Mouse (Mus musculus) layer of hippocampus, postnatal 25 days (tissue): ENCODE results near the gene Plekhn1. TPM values are rescaled to one million over a fixed set of nuclear protein-coding genes. Genes with fewer than 3 reads are reported as not detected.
A peak's percentile ranks its signal among the peaks of the same experiment; 100 is the strongest.

Source experiments
- DNase-seq, 2 experiments: peaks; one replicate each; pipeline ENCODE4 v3.0.0; 2022; ENCODE audit warnings: mixed read lengths in 2 of 2, low spot score in 1 of 2; ENCODE audit errors: extremely low spot score in 1 of 2
- total RNA-seq, 2 experiments: library from RNA; stranded (reverse); gene quantifications; 2 replicates each; pipeline ENCODE4 v1.2.3; 2021

The Plekhn1 gene
- total RNA-seq, 2 experiments from 2014 or later: 37.9 to 45.9 TPM

DNA sequence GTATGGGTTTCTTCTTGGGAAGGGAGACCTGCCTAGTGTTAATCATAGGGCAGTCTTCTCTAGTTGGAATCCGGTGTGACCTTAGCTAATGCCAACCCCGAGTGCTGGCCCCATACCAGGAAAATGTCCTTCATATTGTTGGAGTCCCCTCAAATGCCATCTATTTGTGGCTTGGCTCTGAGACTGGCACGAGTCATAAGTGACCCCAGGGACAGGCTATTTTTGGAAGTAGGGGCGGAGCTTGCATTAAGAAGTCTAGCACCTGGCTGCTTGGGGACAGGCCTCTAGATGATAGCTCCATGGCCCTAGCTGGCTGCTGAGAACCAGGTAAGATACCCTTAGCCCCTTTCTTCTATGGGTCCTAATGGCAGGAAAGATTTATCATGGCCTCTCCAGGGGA is 19.0 kb downstream of the Plekhn1 start, which contains the start of gene Perm1:
TSS of gene Perm1 (plus strand) at position 220 of the 400 bp plus-strand sequence.
- no peak for DNase-seq

DNA sequence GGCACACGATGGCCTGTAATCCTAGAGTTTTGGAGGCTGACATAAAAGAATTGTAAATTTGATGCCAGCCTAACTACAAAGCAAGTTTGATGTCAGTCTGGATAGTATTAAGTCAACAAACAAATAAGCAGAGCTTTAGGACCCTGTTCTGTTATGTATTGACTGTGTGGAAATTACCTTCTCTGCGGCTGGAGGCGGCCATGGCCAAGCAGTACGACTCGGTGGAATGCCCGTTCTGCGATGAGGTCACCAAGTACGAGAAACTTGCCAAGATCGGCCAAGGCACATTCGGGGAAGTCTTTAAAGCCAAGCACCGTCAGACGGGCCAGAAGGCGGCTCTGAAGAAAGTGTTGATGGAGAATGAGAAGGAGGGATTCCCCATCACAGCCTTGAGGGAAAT is 21.5 kb downstream of the Plekhn1 start:
- DNase-seq: no peak

DNA sequence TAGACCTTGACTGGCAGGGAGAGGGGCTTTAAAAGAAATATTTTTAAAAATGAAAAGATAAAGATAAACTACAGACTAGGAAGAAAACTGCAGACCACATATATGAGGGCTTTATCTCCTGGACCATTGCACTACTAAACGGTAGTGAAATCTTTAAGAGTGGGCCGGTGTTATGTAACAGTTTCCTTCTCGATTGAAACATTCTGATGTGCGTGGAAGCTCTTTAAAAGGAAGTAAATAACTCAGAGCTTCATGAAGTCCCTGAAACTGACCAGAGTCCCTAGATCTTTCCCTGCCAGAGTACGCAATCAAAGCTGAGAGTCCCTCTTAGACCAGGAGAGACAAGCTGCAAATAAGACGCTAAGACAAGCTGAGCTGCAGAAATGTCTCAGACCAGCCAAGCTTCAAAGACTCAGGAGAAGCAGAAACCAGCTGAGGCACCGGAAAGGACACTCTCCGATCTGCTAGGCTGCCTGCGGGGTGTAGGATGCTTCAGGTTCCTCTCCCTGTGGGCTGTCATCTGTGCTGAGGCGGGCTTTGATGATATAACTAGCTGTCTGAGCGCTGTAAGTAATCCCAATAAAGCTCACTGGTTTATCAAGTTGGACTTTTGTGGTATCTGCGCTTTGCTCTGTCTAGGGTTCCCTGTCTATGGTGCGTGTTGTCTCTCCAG is 24.6 kb downstream of the Plekhn1 start:
- no peak for DNase-seq

DNA sequence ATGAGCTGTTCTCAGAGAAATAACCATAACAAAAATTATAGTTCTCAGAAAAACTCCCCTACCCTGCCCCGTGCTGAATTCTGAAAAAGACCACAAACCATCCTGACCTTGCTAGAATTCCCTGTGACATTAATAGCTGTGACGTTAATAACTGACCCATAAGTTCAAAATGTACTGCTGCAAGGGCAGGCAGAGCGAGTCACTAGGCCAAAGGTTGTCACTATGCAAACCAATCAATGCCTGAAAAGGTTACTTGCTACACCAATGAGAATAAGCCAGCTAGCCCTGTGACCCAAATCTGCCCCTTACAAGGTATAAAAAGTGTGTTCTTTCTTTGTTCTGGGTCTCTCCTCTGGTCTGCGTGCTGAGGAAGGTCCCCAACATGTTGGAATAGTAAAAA is 25.8 kb downstream of the Plekhn1 start:
- DNase-seq: no peak

DNA sequence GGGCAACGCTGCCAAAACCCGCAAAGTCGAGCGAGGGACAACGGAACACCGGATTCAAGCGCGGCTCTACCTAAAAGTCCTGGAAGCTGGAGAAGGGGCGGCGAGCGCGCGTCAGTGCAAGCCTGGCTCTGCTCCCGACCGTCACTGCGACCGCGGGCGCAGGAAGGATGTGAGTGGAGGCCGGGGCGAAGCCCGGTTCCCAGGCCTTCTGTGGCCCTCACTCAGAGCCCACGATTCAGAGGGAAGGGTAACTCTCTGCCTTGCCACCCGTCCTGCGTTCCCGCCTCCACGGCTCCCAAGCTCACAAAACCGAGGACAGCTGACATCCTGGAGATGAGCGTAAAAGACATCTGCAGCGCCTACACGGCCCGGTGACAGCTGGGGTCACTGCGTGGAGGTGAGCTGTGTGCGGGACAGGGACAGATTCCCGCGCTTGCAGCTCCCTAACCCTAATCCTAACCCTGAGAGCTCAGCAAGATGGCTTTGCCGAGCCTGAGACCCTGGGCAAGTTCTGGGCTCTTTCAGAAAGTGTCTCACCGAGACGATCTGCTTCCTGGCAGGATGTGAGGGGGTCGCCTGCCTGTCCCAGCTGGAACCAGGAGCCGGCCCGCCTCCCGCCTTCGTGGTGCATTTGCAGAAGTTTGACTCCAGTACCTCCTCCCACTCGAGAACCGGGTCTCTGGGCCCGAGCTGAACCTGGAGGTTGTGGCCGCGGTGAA is 31.1 kb downstream of the Plekhn1 start:
- no peak for DNase-seq

DNA sequence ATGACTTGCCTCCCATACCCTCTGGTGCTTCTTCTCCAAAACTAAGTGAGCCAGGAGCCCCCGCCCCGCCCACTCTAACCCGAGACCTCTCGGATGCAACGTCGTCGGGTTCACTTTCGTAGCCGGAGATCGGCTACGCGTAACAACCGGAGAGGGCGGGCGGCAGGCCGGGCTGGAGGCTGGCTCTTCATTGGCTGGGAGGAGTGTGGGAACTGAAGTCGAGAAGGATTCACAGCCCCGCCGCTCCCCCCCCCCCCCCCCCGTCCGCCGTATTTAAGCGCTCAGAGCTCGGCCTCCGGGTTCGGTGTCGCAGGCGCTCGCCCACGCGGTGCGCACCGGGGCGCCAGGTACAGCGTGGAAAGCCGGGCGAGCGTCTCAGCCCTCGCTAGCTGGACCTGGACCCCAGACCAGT is 31.6 kb downstream of the Plekhn1 start, which contains the start of gene AW011738:
TSS of gene AW011738 (plus strand) at position 304 of the 412 bp plus-strand sequence.
- DNase-seq: peak in 1 of 2 experiments; percentile 48

DNA sequence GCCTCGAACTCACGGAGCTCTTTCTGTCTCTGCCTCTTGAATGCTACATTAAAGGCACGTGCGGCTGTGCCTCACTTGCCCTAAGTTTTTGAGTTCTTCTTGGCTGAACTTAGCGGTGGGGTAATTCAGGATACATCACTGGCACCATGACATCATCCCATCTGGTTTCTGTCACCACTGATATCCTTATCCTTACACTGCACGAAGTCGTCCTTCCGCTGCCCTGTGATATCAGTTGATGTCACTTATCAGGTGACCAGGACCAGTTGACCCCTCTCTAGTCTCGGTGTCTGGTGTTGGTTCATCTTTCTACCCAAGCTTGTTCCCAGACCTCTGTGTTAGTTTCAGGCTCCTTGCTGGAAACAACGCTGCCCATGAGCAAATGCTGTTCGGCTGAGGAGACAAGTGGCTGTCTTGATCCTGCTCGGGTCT is 32.2 kb downstream of the Plekhn1 start:
- DNase-seq: no peak

DNA sequence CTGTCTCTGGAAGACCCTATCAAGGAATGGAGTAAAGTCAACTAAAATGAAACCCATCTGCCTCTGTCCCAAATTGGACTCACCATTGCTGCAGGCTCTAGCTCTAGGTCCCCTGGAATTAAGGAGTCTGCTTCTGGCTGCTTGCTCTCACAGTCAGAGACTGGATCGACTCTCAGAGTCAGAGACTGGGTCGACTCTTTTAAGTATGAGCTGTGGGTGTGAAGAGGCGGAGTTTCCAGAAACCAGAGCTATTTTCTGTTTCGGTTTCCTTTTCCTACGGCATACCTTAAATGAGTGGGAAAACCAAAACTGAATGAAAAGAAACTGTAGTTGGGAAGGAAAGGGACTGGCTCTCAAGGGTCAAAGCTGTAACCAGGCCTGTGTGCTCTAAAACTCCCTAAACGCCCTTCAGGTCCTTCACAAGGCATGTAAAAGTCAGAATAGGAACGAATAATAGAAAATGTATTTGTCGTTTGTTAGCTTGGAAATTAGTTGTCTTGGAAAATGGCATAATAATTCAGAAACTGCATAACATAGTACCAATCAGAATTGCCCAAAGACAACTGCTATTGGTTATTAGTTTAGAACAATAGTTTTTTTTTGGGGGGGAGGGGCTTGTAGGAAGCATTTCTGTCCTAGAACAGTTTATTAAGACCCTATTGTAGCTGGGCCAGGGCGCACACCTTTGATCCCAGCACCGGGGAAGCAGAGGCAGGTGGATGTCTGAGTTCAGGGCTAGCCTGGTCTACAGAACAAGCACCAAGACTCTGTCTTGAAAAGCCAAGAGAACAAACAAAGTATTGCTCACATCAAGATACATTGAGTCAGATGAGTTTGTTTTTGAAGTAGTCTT is 33.8 kb downstream of the Plekhn1 start, which contains the start of gene Isg15:
TSS of gene Isg15 (minus strand) at position 196 of the 853 bp plus-strand sequence.
- no peak for DNase-seq

DNA sequence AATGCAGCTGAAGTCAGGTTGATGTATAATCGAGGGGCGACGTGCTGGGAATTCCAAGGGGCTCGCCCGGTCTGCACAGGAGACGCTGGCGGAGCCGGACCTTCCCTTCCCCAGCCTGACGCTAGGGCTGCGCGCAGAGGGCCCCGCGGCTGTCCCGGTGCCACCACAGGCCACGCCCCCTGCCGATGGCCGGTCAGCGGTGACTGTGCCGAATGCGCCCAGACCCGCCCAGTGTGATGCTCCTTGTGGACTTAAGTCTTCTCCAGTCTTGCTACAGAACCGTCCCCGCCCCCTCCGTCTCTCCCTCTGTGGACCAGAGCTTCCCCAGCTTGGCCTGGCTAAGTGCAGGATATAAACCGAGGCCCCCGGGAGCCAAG is 36.8 kb downstream of the Plekhn1 start:
- peak in 1 of 2 experiments; percentile 63 for DNase-seq

DNA sequence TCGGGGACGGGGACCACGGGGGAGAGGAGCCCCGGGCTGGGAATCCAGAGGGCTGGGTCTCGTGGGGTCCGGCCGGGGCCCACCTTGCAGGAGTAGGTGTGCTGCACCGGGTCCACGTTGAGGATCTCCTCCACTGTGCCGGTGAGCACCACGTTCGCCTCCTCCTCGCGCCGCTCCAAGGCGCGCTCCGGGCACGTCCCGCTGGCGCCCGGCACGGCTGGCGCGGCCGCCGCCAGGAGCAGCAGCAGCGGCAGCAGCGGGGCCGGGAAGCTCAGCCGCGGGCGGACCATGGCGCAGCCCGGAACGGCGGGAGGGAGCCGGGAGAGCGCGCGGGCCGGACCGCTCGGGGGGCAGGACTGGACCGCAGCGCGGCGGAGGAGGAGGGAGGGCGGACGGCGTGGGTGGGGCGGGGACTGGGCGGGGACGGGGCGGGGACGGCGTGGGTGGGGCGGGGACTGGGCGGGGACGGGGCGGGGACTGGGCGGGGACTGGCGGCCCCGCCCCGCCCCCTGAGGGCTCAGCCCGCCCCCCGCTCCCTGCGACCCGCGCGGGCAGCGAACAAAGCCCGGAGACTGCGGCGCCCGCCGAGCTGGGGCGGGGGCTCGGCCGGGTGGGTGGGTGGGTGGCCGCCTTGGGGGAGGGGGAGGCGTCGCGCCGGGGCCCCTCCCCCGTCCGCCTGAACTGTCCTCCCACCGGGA is 37.4 kb downstream of the Plekhn1 start, which contains the start of gene Agrn:
TSS of gene Agrn (minus strand) at position 358 of the 698 bp plus-strand sequence.
- DNase-seq: peak; percentile 50 to 56

DNA sequence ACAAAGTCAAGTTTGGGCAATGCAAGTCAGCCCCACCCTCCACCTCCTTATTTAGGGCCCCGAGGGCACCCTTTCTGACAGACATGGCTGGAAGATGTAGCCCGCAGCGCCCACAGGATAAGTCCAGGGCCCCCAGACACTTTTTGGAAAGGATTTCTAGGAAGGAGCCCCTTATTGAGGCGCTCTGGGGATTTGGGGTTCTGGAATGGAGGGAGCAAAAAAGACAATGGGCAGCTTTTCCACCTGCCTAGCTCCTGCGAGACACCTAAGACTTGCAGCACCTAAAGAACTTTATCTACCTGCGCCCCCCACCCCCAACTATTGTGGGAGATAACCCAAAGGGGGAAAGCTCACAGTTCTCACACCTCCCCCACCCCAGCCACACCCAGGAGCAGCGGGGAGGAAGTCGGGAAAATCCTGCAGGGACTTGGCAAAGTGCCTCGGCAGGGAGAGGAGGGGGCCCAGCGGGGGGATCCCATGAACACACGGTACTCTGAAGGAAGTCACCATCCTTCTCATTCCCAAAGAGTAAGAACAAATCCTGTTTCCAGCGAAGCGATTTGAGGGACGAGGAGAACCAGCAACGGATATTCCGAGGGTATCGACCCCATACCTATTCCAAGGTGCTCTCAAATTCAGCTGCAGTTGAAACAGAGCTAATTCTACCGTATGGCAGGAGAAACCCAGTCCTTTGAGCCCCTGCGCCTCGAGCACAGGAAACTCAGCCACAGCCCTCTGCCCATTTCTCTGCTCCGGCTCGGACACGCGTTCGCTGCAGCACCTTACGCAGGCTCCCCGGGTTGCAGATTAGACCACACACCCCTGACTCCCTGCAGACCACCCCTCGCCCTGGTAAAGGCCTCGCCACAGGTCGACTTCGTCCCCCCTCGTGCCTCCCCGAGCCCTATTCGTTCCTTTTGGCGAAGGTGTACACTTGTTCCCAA is 38.5 kb downstream of the Plekhn1 start:
- DNase-seq: peak in 1 of 2 experiments; percentile 40

DNA sequence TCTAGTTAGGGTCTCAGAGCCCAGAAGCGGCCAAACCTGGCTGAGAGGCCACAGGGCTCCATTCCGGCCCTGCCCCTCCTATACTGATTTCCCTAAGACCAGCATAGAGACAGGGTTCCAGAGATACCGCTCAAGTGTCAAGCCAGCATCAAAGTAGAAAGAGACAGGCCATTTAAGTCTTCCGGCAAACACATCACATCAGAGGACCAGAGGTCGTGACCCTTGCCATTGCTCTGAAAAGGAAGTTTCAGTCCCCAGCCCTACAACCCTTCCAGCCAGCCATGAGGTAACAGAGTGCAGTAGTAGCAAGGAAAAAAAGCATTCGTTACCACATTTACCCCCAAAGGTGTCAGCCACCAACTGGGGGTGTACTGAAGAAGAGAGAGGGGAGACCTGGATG is 40.3 kb downstream of the Plekhn1 start:
- DNase-seq: no peak

DNA sequence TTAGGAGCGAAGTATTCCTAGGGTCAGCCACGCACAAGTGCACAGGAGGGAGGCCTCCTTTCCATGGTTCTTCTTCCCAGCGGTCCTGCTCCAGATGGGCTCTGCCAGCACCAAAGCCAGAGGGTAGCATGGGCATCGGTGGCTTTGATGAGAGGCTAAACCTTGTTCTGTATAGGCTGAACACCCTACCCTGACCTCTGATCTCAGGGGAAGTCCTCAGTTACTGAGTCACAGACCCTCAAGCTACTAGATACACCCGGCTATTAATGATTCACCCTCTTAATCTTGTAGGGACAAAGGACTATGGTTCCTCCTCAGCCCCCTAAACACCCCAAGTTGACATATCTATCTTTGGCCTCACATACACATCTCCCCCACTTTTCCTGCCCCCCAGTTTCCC is 40.8 kb downstream of the Plekhn1 start:
- DNase-seq: no peak

DNA sequence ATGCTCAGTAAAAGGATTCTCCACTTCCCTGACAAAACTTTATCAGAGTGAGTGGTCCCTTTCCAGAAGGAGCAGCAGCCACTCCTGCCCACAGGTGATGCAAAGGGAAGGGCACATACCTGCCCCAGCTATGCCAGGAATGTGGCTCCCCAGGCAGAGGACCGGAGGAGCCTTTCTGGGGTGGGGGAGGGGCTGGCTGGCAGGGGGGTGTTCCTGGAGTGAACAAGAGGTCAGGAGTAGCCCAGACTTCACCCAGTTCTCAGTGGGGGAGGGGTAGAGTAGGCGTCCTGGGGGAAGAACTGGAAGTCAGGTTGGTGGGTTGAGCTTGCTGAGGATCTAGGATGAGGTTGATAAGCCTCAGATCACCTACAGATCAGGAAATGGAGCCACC is 41.5 kb downstream of the Plekhn1 start:
- no peak for DNase-seq

DNA sequence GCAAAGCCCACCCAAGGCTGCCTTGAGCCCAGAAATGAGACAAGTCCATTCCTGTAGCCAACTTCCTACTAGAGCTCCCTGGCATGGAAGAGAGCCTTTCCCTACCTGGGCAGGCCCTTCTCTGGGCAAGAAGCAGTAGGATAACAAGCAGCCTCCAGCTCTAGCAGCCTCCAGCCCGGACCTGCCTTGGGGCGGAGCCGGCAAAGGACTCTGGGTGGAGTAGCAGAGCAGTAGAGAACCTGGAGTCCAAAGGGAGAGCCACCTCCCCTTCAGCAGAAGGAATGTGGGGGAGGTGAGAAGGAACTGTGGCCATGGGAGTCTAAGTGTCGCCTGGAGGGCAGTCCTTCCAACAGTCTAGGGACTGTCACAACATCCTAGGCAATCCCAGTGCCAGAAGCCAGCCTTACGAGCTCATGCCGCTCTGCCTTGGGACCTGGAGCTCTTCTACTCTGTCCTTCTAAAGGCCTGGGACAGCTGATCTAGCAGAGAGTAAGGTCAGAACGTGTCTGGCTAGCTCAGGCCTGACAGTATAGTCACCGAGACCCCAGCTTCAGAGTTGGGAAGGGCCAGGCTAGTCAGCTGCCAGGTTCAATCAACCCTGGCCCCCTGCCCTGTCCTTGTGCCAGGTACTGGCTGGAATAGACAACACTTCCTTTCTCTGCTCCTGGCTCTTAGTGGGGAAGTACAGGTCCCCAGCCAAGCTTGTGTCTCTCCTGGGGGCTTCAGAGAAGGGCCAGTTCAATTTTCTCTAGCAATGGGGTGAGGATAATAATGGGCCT is 42.0 kb downstream of the Plekhn1 start:
- DNase-seq: peak in 1 of 2 experiments; percentile 41

DNA sequence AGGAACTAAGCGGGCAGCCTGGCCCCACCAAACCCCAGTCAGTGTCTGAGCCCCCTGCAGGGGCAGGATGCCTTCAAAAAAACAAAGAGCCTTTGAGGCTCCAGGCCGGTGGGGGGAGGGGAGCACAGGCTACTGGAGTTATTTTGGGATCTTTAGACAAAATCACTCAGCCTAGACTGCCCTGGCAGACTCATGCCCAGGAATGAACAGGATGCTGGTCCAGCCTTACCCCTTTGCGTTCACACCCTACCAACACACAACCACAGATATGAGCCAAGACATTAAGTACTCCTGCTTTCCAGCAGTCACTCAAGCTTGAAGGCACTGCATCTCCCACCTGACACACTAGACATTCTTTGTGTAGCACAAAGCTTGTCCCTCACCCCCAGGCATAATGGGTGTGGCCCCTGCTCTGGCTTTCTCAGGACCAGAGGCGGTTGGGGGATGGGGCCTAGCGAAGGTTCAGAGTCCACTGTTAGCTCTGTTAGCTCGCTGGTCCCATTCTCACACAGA is 45.8 kb downstream of the Plekhn1 start:
- peak in 1 of 2 experiments; percentile 43 for DNase-seq

DNA sequence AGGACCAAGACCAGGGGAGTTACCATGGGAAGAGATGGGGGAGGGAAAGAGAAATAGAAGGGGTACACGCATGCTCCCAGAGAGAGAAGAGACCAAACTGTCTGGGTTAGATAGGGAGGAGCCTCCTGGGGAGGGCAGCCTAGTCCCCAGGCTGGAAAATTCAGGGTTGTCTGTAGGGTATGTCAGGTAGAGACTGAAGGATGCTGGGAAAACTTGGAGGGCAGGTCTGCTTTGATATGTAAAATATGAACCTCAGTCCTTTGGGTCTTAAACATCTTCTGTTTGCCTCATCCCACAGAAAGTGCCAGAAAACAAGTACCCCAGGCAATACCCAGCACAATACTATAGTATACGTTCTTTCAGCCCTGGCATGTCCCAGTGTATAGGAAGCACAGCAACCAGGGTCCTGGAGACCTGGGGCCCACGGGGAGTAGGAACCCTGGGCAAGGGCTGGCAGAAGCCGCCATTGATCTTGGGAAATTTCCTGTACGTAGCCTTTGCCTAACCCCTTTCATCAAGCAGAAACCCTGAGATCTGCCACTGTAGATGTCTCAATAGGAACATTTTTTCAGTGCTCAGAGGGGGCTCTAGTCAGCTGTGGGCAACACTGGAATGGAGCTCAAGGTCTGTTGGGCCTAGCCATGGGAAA is 46.4 kb downstream of the Plekhn1 start:
- no peak for DNase-seq
